Mouse (Mus musculus) liver, adult 2 months (tissue): Measurements from ENCODE around the gene Gdpd3. TPM values are rescaled to one million over a fixed set of nuclear protein-coding genes. Genes with fewer than 3 reads are reported as not detected.

Experiments used
- DNase-seq: peaks from one replicate; pipeline ENCODE4 v3.0.0-alpha.2; 2011; ENCODE audit warnings: low read depth, low spot score; ENCODE audit errors: extremely low read depth
- H3K27ac ChIP-seq: fragments of 200-500 bp; replicated peaks from 2 replicates; pipeline ENCODE4 v1.5.1; 2012; ENCODE audit warnings: low read depth, mild to moderate bottlenecking, control low read depth, inconsistent platforms, low read length; ENCODE audit not compliant: insufficient read depth
- H3K27me3 ChIP-seq: fragments of 200-500 bp; 2 replicates; pipeline ENCODE4 v1.6.1; 2012; ENCODE audit warnings: mild to moderate bottlenecking, moderate library complexity, low read length, inconsistent platforms; ENCODE audit not compliant: control insufficient read depth, insufficient read depth
- H3K36me3 ChIP-seq: fragments of 200-500 bp; 2 replicates; pipeline ENCODE4 v1.6.1; 2012; ENCODE audit warnings: low read length, inconsistent platforms; ENCODE audit not compliant: control insufficient read depth, insufficient read depth
- H3K4me1 ChIP-seq: fragments of 200-500 bp; 2 replicates; pipeline ENCODE4 v1.6.1; 2011; ENCODE audit warnings: low read length; ENCODE audit not compliant: control insufficient read depth, insufficient read depth
- H3K4me3 ChIP-seq: fragments of 200-500 bp; 2 replicates; pipeline ENCODE4 v1.5.1; 2011; ENCODE audit warnings: low read depth, mild to moderate bottlenecking, control low read depth, low read length, moderate library complexity; ENCODE audit not compliant: insufficient read depth
- H3K79me2 ChIP-seq: fragments of 200-500 bp; 2 replicates; pipeline ENCODE4 v1.6.1; 2012; ENCODE audit warnings: inconsistent platforms, mild to moderate bottlenecking, low read length, moderate library complexity; ENCODE audit not compliant: control insufficient read depth, insufficient read depth
- H3K9ac ChIP-seq: fragments of 200-500 bp; 2 replicates; pipeline ENCODE4 v1.6.1; 2012; ENCODE audit warnings: low read depth, mild to moderate bottlenecking, control low read depth, inconsistent platforms, low read length
- CTCF ChIP-seq: fragments of 200-500 bp; IDR thresholded peaks from 2 replicates; pipeline ENCODE4 v1.5.1; 2011; ENCODE audit warnings: low read depth, low read length, control low read depth
- POLR2A ChIP-seq: fragments of 200-500 bp; IDR thresholded peaks from 2 replicates; pipeline ENCODE4 v1.6.1; 2011; ENCODE audit warnings: low read length, control low read depth; ENCODE audit not compliant: insufficient read depth; ENCODE audit errors: extremely low read depth
- whole genome bisulfite sequencing: fragments of 180-500 bp; shearing (Covaris S2); methylation state at CpG from one replicate; pipeline ENCODE4 v1.1.7; 2018; 5-methylcytosine and 5-hydroxymethylcytosine counted together
- polyA plus RNA-seq: library from polyadenylated mRNA; depleted of rRNA; stranded (reverse); fragments of >200 nt; gene quantifications from 2 replicates; pipeline ENCODE4 v1.2.3, GENCODE M21; 2012
- total RNA-seq: library from RNA; depleted of rRNA; stranded (reverse); fragments of >200 nt; gene quantifications from 2 replicates; pipeline ENCODE4 v1.2.3, GENCODE M21; 2014

Gene Gdpd3
- total and polyA plus RNA-seq, 2 experiments = 0.46 to 8.0 TPM

DNA sequence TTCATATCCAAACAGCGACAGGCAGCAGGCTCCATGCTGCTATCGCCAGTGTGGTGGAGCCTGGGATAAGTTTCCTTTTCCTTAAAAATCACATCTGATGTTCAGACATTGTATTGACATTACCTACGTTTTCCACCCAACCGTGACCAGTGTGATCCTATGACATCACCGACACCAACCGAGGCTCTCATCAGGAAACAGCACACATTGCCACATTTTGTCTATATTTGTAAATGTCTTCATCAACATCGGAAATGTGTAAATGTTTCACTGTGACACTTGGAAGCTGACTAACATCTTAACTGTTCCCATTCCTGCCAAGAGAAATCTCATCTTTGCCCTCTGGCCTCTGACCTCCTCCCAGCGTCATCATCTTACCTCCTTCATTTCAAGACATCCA is 30.0 kb upstream of the Gdpd3 start:
- Histone ChIP-seq H3K4me1 (no peaks in the 10 kb centered on the region; the same call in 1 of the 2 replicates), H3K36me3 (no peaks in the 10 kb centered on the region), H3K79me2 (no peaks in the 10 kb centered on the region), H3K4me3 (no peak overlapping the region), H3K9ac (no peak overlapping the region), H3K27ac (no peak overlapping the region), H3K27me3 (no peaks in the 10 kb centered on the region)
- WGBS = 57% methylated on average over 8 of the region's 8 CpGs
- TF ChIP-seq CTCF = no peak
- TF ChIP-seq POLR2A = no peak
- DNase-seq = no peak

- H3K79me2 ChIP-seq = no peaks in the 10 kb centered on the region
- no peaks in the 10 kb centered on the region for H3K36me3 ChIP-seq
- H3K27ac ChIP-seq = no peak overlapping the region
- no peaks in the 10 kb centered on the region for H3K27me3 ChIP-seq
- H3K9ac ChIP-seq = no peak overlapping the region
- TF ChIP-seq CTCF (no peak), POLR2A (no peak)
- H3K4me3 ChIP-seq = no peak overlapping the region
- WGBS = 85% methylated on average over 17 of the region's 17 CpGs
- DNase-seq = no peak
- no peaks in the 10 kb centered on the region; the same call in 1 of the 2 replicates for H3K4me1 ChIP-seq
These were observed 26.6 kb upstream of the Gdpd3 start for GRCm38 (mm10) chr7:126739551-126739950.

DNA sequence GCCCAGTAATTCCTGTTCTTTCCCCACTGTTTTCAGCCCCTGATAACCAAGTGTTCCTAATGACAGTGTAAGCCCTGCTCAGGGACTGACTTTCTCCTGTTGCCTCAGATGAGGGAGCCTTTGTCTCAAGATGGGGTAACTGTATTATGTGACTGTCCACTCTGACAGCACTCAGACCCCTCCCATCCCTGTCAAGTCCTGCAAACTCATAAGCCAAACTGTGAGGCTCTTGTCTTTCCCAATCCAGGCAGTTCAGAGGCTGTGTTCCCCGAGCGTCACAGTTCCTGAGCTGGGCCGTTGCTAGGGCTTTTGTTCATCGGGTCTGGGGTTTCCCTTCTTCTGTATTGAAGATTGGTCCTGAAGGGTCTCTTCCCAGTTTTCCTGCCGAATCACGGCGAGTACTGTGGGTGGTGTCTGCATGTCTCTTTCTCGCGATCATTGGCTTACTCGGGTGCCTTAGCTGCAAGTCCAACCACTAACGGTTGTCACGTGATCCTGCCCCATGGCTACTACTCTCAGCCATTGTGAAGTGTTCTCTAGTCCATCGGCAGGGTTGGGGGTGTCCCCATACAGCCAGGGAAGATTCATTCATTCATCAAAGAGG is 25.9 kb upstream of the Gdpd3 start:
- 79% methylated on average over 13 of the region's 13 CpGs for whole genome bisulfite sequencing
- Histone ChIP-seq H3K4me3 (no peak overlapping the region), H3K27ac (no peak overlapping the region), H3K4me1 (no peaks in the 10 kb centered on the region; the same call in 1 of the 2 replicates), H3K9ac (no peak overlapping the region), H3K36me3 (no peaks in the 10 kb centered on the region), H3K27me3 (no peaks in the 10 kb centered on the region), H3K79me2 (no peaks in the 10 kb centered on the region)
- no peak for DNase-seq
- TF ChIP-seq CTCF (no peak), POLR2A (no peak)

GRCm38 (mm10) chr7:126740977-126741376 is 25.2 kb upstream of the Gdpd3 start:
- Histone ChIP-seq H3K4me1 (peaks cover 2% of the 10 kb centered on the region), H3K36me3 (no peaks in the 10 kb centered on the region), H3K9ac (no peak overlapping the region), H3K27ac (no peak overlapping the region), H3K79me2 (no peaks in the 10 kb centered on the region), H3K4me3 (no peak overlapping the region), H3K27me3 (no peaks in the 10 kb centered on the region)
- WGBS = 81% methylated on average over 5 of the region's 5 CpGs
- DNase-seq = no peak
- TF ChIP-seq POLR2A = no peak
- TF ChIP-seq CTCF = no peak

GRCm38 (mm10) chr7:126741452-126741851 is 24.7 kb upstream of the Gdpd3 start:
- Histone ChIP-seq H3K9ac (no peak overlapping the region), H3K4me3 (no peak overlapping the region), H3K4me1 (peaks cover 4% of the 10 kb centered on the region), H3K27me3 (no peaks in the 10 kb centered on the region), H3K36me3 (no peaks in the 10 kb centered on the region), H3K79me2 (no peaks in the 10 kb centered on the region), H3K27ac (no peak overlapping the region)
- TF ChIP-seq POLR2A = no peak
- DNase-seq = no peak
- 92% methylated on average over 5 of the region's 5 CpGs for WGBS

GRCm38 (mm10) chr7:126741964-126742482 is 24.1 kb upstream of the Gdpd3 start:
- 93% methylated on average over 13 of the region's 13 CpGs for WGBS
- no peaks in the 10 kb centered on the region for H3K79me2 ChIP-seq
- H3K4me1 ChIP-seq = peaks cover 4% of the 10 kb centered on the region
- no peak for DNase-seq
- TF ChIP-seq CTCF (no peak), POLR2A (no peak)
- H3K27ac ChIP-seq = no peak overlapping the region
- no peaks in the 10 kb centered on the region for H3K36me3 ChIP-seq
- H3K9ac ChIP-seq = no peak overlapping the region
- H3K27me3 ChIP-seq = no peaks in the 10 kb centered on the region
- H3K4me3 ChIP-seq = no peak overlapping the region
